Mouse (Mus musculus) liver, adult 2 months (tissue): Measurements from ENCODE around the gene Irx2.

Experiments
- CTCF ChIP-seq: fragments of 200-500 bp; IDR thresholded peaks from 2 replicates; pipeline ENCODE4 v1.5.1; 2011; ENCODE audit warnings: low read depth, low read length, control low read depth
- POLR2A ChIP-seq: fragments of 200-500 bp; IDR thresholded peaks from 2 replicates; pipeline ENCODE4 v1.6.1; 2011; ENCODE audit warnings: low read length, control low read depth; ENCODE audit not compliant: insufficient read depth; ENCODE audit errors: extremely low read depth

DNA sequence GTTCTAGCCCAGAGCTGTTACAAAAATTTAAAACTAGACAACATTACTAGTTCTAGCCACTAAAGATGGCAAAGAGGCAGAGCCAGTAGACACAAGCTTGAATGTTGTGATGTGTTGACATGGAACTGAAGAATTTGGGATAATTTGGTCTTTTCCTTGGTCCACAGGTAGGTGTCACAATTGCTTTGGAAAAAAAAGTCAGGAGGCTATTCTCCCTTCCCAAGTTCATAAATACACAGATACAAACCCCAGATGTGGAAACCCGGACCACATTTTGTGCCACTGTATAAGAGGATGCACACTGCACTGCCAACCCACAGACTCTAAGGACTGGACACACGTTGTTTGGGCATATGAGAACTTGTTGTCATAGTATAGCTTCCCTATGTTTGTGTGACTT, 4.5 kb downstream of the Irx2 start:
- no peak for TF ChIP-seq CTCF
- TF ChIP-seq POLR2A: no peak
